Mouse (Mus musculus) heart, embryonic 13.5 days (tissue): ENCODE measurements around the gene Scaf8. TPM values are rescaled to one million over a fixed set of nuclear protein-coding genes. Genes with fewer than 3 reads are reported as not detected.
"Not testable (repeated sequence)": the region's sequence is repeated elsewhere in the genome, so short reads cannot be mapped to it uniquely, and the experiment has no call there.

ENCODE experiments used
- ATAC-seq: fragments of 200-750 bp; cut with Nextera tagmentation; 2 replicates; pipeline ENCODE4 v1.8.0; 2017; ENCODE audit warnings: moderate TSS enrichment; ENCODE audit not compliant: insufficient number of reproducible peaks, low FRiP score, low TSS enrichment; ENCODE audit errors: extremely low read depth
- H3K27ac ChIP-seq: fragments of 300-500 bp; sonication (generic); replicated peaks from 2 replicates; pipeline ENCODE4 v1.5.1; 2015; ENCODE audit warnings: moderate library complexity, mild to moderate bottlenecking, inconsistent platforms
- H3K27me3 ChIP-seq: fragments of 300-500 bp; sonication (generic); replicated peaks from 2 replicates; pipeline ENCODE4 v1.6.1; 2015; ENCODE audit warnings: mild to moderate bottlenecking, inconsistent platforms
- H3K36me3 ChIP-seq: fragments of 300-500 bp; sonication (generic); 2 replicates; pipeline ENCODE4 v1.6.1; 2015; ENCODE audit warnings: mild to moderate bottlenecking, inconsistent platforms
- H3K4me1 ChIP-seq: fragments of 300-500 bp; sonication (generic); 2 replicates; pipeline ENCODE4 v1.6.1; 2015; ENCODE audit warnings: inconsistent platforms
- H3K4me2 ChIP-seq: fragments of 300-500 bp; sonication (generic); 2 replicates; pipeline ENCODE4 v1.6.1; 2015; ENCODE audit warnings: inconsistent platforms, mild to moderate bottlenecking, moderate library complexity
- H3K4me3 ChIP-seq: fragments of 300-500 bp; sonication (generic); 2 replicates; pipeline ENCODE4 v1.5.1; 2015; ENCODE audit warnings: moderate library complexity, mild to moderate bottlenecking, inconsistent platforms
- H3K9ac ChIP-seq: fragments of 300-500 bp; sonication (generic); 2 replicates; pipeline ENCODE4 v1.6.1; 2015; ENCODE audit warnings: inconsistent platforms, mild to moderate bottlenecking, moderate library complexity
- H3K9me3 ChIP-seq: fragments of 300-500 bp; sonication (generic); 2 replicates; pipeline ENCODE4 v1.6.1; 2016; ENCODE audit warnings: inconsistent platforms
- WGBS: fragments of 180-500 bp; shearing (Covaris S2); methylation state at CpG from one replicate; pipeline ENCODE4 v1.1.7; 2015; ENCODE audit warnings: mixed read lengths; 5-methylcytosine and 5-hydroxymethylcytosine counted together
- polyA plus RNA-seq: library from polyadenylated mRNA; unstranded; fragments of >200 nt; fragmentation: Nextera tagmentation; extraction: Ambion mirVana; gene quantifications from 2 replicates; pipeline ENCODE4 v1.2.1, GENCODE M21; 2015

Gene Scaf8
- polyA plus RNA-seq, 1 experiment from 2014 or later, result 14.5 TPM

GRCm38 (mm10) chr17:3085152-3085551 lies 29.6 kb upstream of the Scaf8 start:
- Histone ChIP-seq H3K4me1 (0 out of 2 replicates have a peak, but pooled peaks cover 4% of the 10 kb centered on the region), H3K36me3 (no peaks in the 10 kb centered on the region), H3K4me3 (peak overlapping the region; percentile 61), H3K27me3 (no peaks in the 10 kb centered on the region), H3K9me3 (peaks cover 3% of the 10 kb centered on the region), H3K27ac (no peak overlapping the region), H3K9ac (peak overlapping the region; percentile 85), H3K4me2 (peak overlapping the region; percentile 81)
- 67% methylated on average over 3 of the region's 3 CpGs for WGBS
- no peak for ATAC-seq

GRCm38 (mm10) chr17:3092682-3093081 lies 22.1 kb upstream of the Scaf8 start:
- Histone ChIP-seq H3K4me1 (no peaks in the 10 kb centered on the region), H3K27ac (no peak overlapping the region), H3K4me2 (no peak overlapping the region), H3K4me3 (no peak overlapping the region), H3K9me3 (no peaks in the 10 kb centered on the region), H3K36me3 (no peaks in the 10 kb centered on the region), H3K9ac (no peak overlapping the region), H3K27me3 (no peaks in the 10 kb centered on the region)
- 43% methylated on average over 4 of the region's 4 CpGs for WGBS
- no peak for ATAC-seq

GRCm38 (mm10) chr17:3099273-3099672 lies 15.5 kb upstream of the Scaf8 start:
- not testable (repeated sequence) for ATAC-seq, H3K27ac ChIP-seq, H3K36me3 ChIP-seq, H3K9me3 ChIP-seq, H3K4me2 ChIP-seq, H3K27me3 ChIP-seq, H3K9ac ChIP-seq, H3K4me3 ChIP-seq, H3K4me1 ChIP-seq
- WGBS, result 70% methylated on average over 1 of the region's 1 CpGs

- ATAC-seq, result peak; percentile 88; the same call in 1 of the 2 replicates
- Histone ChIP-seq H3K27ac (no peak overlapping the region; the same call in 1 of the 2 replicates), H3K27me3 (no peaks in the 10 kb centered on the region), H3K9me3 (no peaks in the 10 kb centered on the region), H3K4me3 (peak overlapping the region; percentile 50), H3K36me3 (0 out of 2 replicates have a peak, but pooled peaks cover 3% of the 10 kb centered on the region), H3K4me1 (peaks cover 8% of the 10 kb centered on the region), H3K9ac (peak overlapping the region; percentile 78), H3K4me2 (peak overlapping the region; percentile 81)
- WGBS, result 2% methylated on average over 14 of the region's 14 CpGs
These were observed 12.2 kb upstream of the Scaf8 start for GRCm38 (mm10) chr17:3102336-3103165.

- Histone ChIP-seq H3K9ac (no peak overlapping the region), H3K4me3 (no peak overlapping the region), H3K4me2 (no peak overlapping the region), H3K9me3 (no peaks in the 10 kb centered on the region), H3K27ac (no peak overlapping the region), H3K27me3 (no peaks in the 10 kb centered on the region), H3K36me3 (0 out of 2 replicates have a peak, but pooled peaks cover 3% of the 10 kb centered on the region), H3K4me1 (peaks cover 8% of the 10 kb centered on the region)
- 82% methylated on average over 6 of the region's 6 CpGs for WGBS
- no peak for ATAC-seq
These were observed 10.4 kb upstream of the Scaf8 start for GRCm38 (mm10) chr17:3104154-3104931.

GRCm38 (mm10) chr17:3105022-3105421 lies 9.8 kb upstream of the Scaf8 start:
- H3K4me3 ChIP-seq, result no peak overlapping the region
- no peak overlapping the region for H3K27ac ChIP-seq
- no peak overlapping the region for H3K4me2 ChIP-seq
- H3K27me3 ChIP-seq, result no peaks in the 10 kb centered on the region
- no peak for ATAC-seq
- H3K9ac ChIP-seq, result no peak overlapping the region
- H3K36me3 ChIP-seq, result 0 out of 2 replicates have a peak, but pooled peaks cover 3% of the 10 kb centered on the region
- 80% methylated on average over 1 of the region's 1 CpGs for WGBS
- no peaks in the 10 kb centered on the region for H3K9me3 ChIP-seq
- H3K4me1 ChIP-seq, result peaks cover 8% of the 10 kb centered on the region

- peak overlapping the region; percentile 98 for H3K9ac ChIP-seq
- no peak for ATAC-seq
- peak overlapping the region; percentile 97 for H3K4me3 ChIP-seq
- H3K27me3 ChIP-seq, result no peaks in the 10 kb centered on the region
- H3K9me3 ChIP-seq, result no peaks in the 10 kb centered on the region
- H3K4me1 ChIP-seq, result peaks cover 33% of the 10 kb centered on the region
- peak overlapping the region; percentile 100 for H3K27ac ChIP-seq
- H3K36me3 ChIP-seq, result peaks cover 12% of the 10 kb centered on the region
- H3K4me2 ChIP-seq, result peak overlapping the region; percentile 83
- 1% methylated on average over 16 of the region's 16 CpGs for WGBS
These were observed 925 bp upstream of the Scaf8 start for GRCm38 (mm10) chr17:3113737-3114357.

- peak; percentile 55; the same call in 1 of the 2 replicates for ATAC-seq
- peak overlapping the region; percentile 83 for H3K4me2 ChIP-seq
- peaks cover 12% of the 10 kb centered on the region for H3K36me3 ChIP-seq
- peaks cover 36% of the 10 kb centered on the region for H3K4me1 ChIP-seq
- under 1% methylated on average over 31 of the region's 31 CpGs for WGBS
- no peaks in the 10 kb centered on the region for H3K9me3 ChIP-seq
- no peaks in the 10 kb centered on the region for H3K27me3 ChIP-seq
- H3K4me3 ChIP-seq, result peak overlapping the region; percentile 97
- H3K9ac ChIP-seq, result peak overlapping the region; percentile 98
- peak overlapping the region; percentile 100 for H3K27ac ChIP-seq
These were observed 433 bp upstream of the Scaf8 start for GRCm38 (mm10) chr17:3114358-3114719.

GRCm38 (mm10) chr17:3115380-3115974 lies 705 bp downstream of the Scaf8 start:
- Histone ChIP-seq H3K27me3 (no peaks in the 10 kb centered on the region), H3K9ac (peak overlapping the region; percentile 98), H3K27ac (peak overlapping the region; percentile 100), H3K36me3 (peaks cover 12% of the 10 kb centered on the region), H3K4me2 (peak overlapping the region; percentile 83), H3K9me3 (no peaks in the 10 kb centered on the region), H3K4me3 (peak overlapping the region; percentile 97), H3K4me1 (peaks cover 46% of the 10 kb centered on the region)
- peak; percentile 75 for ATAC-seq
- WGBS, result 1% methylated on average over 39 of the region's 47 CpGs

- not testable (repeated sequence) for H3K4me2 ChIP-seq, H3K9ac ChIP-seq, H3K27ac ChIP-seq, H3K9me3 ChIP-seq, H3K36me3 ChIP-seq, H3K27me3 ChIP-seq, ATAC-seq, H3K4me3 ChIP-seq
- WGBS, result 62% methylated on average over 8 of the region's 8 CpGs
- H3K4me1 ChIP-seq, result peaks cover 59% of the 10 kb centered on the region
These were observed 6.2 kb downstream of the Scaf8 start for GRCm38 (mm10) chr17:3120949-3121348.

GRCm38 (mm10) chr17:3123581-3123980 lies 8.8 kb downstream of the Scaf8 start:
- H3K4me1 ChIP-seq, result peaks cover 43% of the 10 kb centered on the region
- not testable (repeated sequence) for H3K36me3 ChIP-seq, H3K9me3 ChIP-seq, ATAC-seq, H3K27ac ChIP-seq, H3K9ac ChIP-seq, H3K27me3 ChIP-seq, H3K4me3 ChIP-seq, H3K4me2 ChIP-seq
- 45% methylated on average over 1 of the region's 1 CpGs for WGBS
